Comparison of ENCODE assay signal across 38 mouse cellular contexts in genomic region chr4:136918834-136919233, GRCm38 (mm10). TPM values are rescaled to one million over a fixed set of nuclear protein-coding genes. Genes with fewer than 3 reads are reported as not detected.
"Had no signal": no experiment of that assay in that cellular context is flagged by ENCODE, and none has a peak within 500 bp of the region (broad histone marks: within the 10 kb centered on the region; RNA-seq: fewer than 3 reads in every experiment).

No protein-coding gene starts in this region.

- H3K4me2 ChIP-seq: heart, embryonic 11.5 days; heart, embryonic 12.5 days; heart, embryonic 13.5 days; heart, embryonic 15.5 days; hindbrain, embryonic 12.5 days; hindbrain, embryonic 13.5 days; hindbrain, embryonic 14.5 days; hindbrain, embryonic 15.5 days; intestine, embryonic 15.5 days; kidney, embryonic 15.5 days had no signal

- H3K4me3 ChIP-seq: heart, embryonic 12.5 days; heart, embryonic 13.5 days; heart, embryonic 15.5 days; hindbrain, embryonic 10.5 days; hindbrain, embryonic 12.5 days; hindbrain, embryonic 13.5 days; hindbrain, embryonic 15.5 days; intestine, embryonic 15.5 days; kidney, embryonic 15.5 days; layer of hippocampus, adult 2 months; left cerebral cortex, adult 2 months had no signal

- H3K27ac ChIP-seq: heart, embryonic 13.5 days; heart, embryonic 15.5 days; hindbrain, embryonic 10.5 days; hindbrain, embryonic 12.5 days; hindbrain, embryonic 13.5 days; hindbrain, embryonic 14.5 days; hindbrain, embryonic 15.5 days; hindbrain, postnatal 0 days; intestine, embryonic 15.5 days; kidney, embryonic 15.5 days; kidney, postnatal 0 days; layer of hippocampus, adult 2 months; left cerebral cortex, adult 2 months had no signal

- H3K9me3 ChIP-seq: heart, embryonic 12.5 days; heart, embryonic 13.5 days; heart, embryonic 15.5 days; hindbrain, embryonic 10.5 days; hindbrain, embryonic 12.5 days; hindbrain, embryonic 13.5 days; hindbrain, embryonic 15.5 days; intestine, embryonic 15.5 days; kidney, embryonic 15.5 days had no signal

- H3K4me1 ChIP-seq: heart, embryonic 12.5 days; heart, embryonic 15.5 days; intestine, embryonic 15.5 days had no signal

- H3K9ac ChIP-seq: heart, embryonic 12.5 days; heart, embryonic 13.5 days; heart, embryonic 15.5 days; hindbrain, embryonic 12.5 days; hindbrain, embryonic 13.5 days; hindbrain, embryonic 14.5 days; hindbrain, embryonic 15.5 days; intestine, embryonic 15.5 days; kidney, embryonic 15.5 days had no signal

- DNase-seq: heart, postnatal 10 days; heart, postnatal 14 days; heart, postnatal 36 days; heart, postnatal 4 days; kidney, adult 11 months; kidney, adult 18-20 months; kidney, adult 2 months; kidney, adult 8-10 months; kidney, adult 9 months; kidney, postnatal 10 days; kidney, postnatal 14 days; kidney, postnatal 25 days; kidney, postnatal 36 days; kidney, postnatal 4 days; layer of hippocampus, postnatal 36 days had no signal

- H3K36me3 ChIP-seq: heart, embryonic 12.5 days; heart, embryonic 13.5 days; heart, embryonic 15.5 days; hindbrain, embryonic 10.5 days; hindbrain, embryonic 12.5 days; hindbrain, embryonic 13.5 days; hindbrain, embryonic 15.5 days; intestine, embryonic 15.5 days; kidney, embryonic 15.5 days had no signal

- ATAC-seq: hindbrain, embryonic 16.5 days; hindbrain, postnatal 0 days; inflammation-experienced regulatory T-cells, adult 6 months; intestine, embryonic 15.5 days; intestine, embryonic 16.5 days; intestine, postnatal 0 days had no signal

RNA-seq across cellular contexts. Expression of gene C1qa, which starts 20.2 kb away (rescaled TPM):
- total RNA-seq: hematopoietic stem cell, adult 5-6 weeks had no signal

RNA-seq across cellular contexts. Expression of gene Epha8, which starts 37.8 kb away (rescaled TPM):
- total RNA-seq: heart, postnatal 10 days; heart, postnatal 14 days; heart, postnatal 25 days; heart, postnatal 36 days; heart, postnatal 4 days; hematopoietic stem cell, adult 5-6 weeks had no signal
- polyA plus RNA-seq: heart, embryonic 11.5 days; heart, embryonic 16.5 days; heart, postnatal 0 days had no signal
